15 mouse cellular contexts compared by ENCODE assay signal in the genomic region with DNA sequence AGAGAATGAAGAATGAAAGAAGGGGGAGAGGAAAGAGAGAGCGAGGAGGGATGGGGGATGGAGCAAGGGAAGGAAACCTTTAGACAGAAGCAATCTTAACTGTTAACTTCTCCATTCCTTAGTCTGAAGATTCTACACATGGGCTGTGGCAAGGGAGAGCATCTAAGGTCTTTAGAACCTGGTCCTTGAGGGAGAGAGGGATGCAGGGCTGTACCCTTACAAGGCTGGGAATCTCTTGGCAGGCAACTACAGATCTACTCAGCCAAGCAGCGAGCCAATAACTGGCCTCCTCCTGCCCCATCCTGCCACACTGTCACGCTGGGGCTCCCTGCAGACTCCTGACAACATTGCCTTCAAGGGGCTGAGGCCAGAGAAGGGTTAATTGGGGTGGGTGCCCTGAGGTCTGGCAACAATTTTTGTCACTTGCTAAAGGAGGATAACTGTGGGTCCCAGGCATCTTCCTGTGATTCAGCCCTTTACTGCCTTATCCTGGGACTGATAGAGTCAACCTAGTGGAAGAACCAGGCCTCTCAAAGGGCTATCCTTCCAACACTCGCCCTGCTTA.
DNase-seq lines count a peak whose midpoint lies in the region.
"Had no signal": no experiment of that assay in that cellular context is flagged by ENCODE, and none has a peak within 500 bp of the region (broad histone marks: within the 10 kb centered on the region; RNA-seq: fewer than 3 reads in every experiment).

No protein-coding gene starts in this region.

- peak; percentile 5 to 10 for DNase-seq in right cerebral cortex, postnatal 10 days (ENCODE audit: low spot score in 2 of 2)
- no peak for DNase-seq in right cerebral cortex, adult 18-20 months
- DNase-seq in 3134 (ENCODE audit: extremely low read depth, insufficient read length, low spot score) (peak; percentile 56), NIH3T3 (ENCODE audit: low read depth) (peak; percentile 76)
- DNase-seq in frontal cortex, postnatal 25 days (ENCODE audit: low spot score in 2 of 2), result no peak
- DNase-seq in yolk sac, embryonic 10.5 days (ENCODE audit: low spot score), result no peak
- DNase-seq: adrenal gland, postnatal 36 days; cerebellum, adult 18-20 months; cerebellum, adult 9-10 months; cerebellum, postnatal 14 days; forebrain, postnatal 0 days; gastrocnemius, postnatal 25 days; heart, adult 2 months; heart, postnatal 10 days; heart, postnatal 36 days had no signal

Comparison
In these comparisons a context has a peak if more than half of its experiments do, and no peak if none do; other contexts are left out.
1. DNase-seq: peak in right cerebral cortex, postnatal 10 days (2 of 2), 3134 (single experiment) and NIH3T3 (single experiment); none in right cerebral cortex, adult 18-20 months (single experiment), frontal cortex, postnatal 25 days (0 of 2) and yolk sac, embryonic 10.5 days (single experiment).